Mouse (Mus musculus): ENCODE measurements around the gene Cep112.
A peak's percentile ranks its signal among the peaks of the same experiment; 100 is the strongest.
"Not testable (repeated sequence)": the region's sequence is repeated elsewhere in the genome, so short reads cannot be mapped to it uniquely, and the experiment has no call there.

Cep112 gene

DNA sequence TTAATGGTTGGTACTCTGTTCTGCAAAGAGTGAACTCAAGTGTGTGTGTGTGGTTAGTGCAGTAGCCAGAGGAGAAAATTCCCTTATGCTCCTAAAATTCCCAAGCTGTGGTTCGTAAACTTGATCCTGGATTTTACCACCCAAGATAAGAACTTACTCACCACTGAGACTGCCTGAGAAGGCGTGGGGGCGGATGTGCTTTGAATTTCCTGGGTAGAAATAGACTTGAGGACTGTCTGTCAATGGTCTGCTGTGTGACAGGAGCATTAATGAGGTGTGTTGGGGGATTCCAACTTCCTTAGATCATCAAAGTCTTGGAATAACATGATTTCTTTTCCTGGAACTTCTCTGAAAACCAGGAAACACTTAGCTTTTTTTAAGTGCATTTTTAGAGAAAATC is 374.7 kb downstream of the Cep112 start:
- DNase-seq (ENCODE audit: low read depth, low spot score) = peak; percentile 7

DNA sequence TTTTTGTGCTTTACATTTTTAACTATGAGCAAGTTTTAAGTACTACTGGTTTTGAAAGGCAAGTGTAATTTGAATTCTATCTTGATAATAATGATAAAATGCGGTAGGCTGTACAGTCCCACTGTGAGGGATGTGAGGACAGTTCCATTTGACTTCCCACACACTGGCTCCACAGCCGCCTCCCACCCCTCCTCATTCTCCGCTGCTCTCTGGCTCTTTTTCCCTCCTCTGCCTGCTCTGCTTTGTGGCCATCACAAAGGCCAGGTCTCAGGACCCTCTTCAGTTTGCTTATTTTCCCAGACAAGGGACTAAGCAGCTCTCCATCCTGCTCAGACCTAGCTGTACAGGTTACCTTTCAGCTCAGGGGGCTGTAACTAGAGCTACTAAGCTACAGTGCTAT is 379.0 kb downstream of the Cep112 start:
- no peak for DNase-seq (ENCODE audit: low read depth, low spot score)

DNA sequence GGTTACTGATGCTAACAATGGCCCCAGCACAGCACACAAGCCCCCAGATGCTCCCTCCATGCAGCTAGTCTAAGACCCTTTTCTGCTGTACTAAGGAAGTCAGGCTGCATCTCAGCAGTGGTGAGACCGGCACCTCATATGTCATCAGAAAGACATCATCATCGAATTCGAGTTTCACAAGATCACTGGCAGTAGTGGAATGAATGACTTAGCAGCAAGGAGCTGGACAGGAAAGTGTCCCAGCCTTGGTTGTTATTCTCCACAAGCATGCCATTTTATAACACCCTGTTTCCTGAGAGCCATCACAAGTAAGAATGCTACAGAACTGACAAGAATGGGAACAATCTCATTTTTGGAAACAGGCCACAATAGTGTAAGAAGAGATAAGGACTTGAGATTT is 381.0 kb downstream of the Cep112 start:
- no peak for DNase-seq (ENCODE audit: low read depth, low spot score)

DNA sequence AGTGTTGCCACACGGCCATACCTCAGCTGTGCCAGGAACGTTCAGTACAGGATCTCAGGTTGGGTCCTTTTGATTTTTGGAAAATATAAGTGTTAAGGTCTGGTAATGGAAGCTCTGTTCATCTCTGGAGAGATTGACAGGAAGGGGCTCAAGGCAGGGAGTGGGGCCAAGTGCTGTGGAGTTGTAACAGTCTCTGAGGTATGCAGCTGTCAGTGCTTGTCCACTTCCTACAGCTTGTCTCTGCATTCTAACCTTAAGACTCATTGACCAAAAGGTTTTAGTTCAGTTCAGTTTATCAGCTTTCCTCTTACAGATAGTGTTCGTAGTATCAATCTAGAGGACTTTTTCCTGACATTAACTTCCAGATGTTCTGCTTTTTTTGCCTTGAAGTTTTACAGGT is 384.6 kb downstream of the Cep112 start:
- DNase-seq (ENCODE audit: low read depth, low spot score) = peak; percentile 8

DNA sequence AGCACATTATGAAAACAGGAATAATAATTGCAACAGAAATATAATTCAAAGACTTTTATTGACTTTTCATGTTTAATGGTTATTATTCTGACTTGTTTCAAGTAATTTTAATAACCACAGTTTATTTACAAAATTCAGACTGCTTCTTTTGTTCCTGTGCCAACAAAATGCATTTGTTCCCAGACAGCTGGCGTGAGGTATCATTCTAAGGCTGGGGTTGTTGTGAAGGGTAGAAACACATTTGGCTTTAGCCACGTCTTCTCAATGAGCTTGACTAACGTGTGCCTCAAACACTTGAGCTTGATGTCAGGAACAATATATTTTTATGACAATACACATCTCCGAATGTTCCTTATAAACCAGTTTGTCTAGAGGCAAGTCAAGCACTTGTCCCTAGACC is 396.8 kb downstream of the Cep112 start:
- DNase-seq (ENCODE audit: low read depth, low spot score) = no peak

DNA sequence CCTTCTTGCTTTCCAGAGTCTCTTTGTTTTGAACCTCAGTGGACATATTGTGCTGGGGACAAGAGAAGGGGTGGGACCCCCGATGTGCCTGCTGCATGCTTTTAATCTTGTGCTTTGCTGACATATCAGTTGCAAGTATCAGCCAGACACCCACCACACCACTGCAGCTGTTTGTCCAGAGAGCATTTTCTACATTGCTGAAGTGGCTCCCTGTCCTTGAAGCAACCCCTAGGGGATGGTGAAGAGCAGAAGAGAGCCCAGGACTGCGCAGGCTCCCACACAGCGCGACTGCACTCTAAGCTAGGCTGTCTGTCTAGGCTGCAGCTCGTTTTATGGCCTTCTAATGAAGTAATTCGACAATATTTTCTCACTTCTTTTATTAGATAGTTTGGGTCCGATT is 397.3 kb downstream of the Cep112 start:
- DNase-seq (ENCODE audit: low read depth, low spot score) = no peak

DNA sequence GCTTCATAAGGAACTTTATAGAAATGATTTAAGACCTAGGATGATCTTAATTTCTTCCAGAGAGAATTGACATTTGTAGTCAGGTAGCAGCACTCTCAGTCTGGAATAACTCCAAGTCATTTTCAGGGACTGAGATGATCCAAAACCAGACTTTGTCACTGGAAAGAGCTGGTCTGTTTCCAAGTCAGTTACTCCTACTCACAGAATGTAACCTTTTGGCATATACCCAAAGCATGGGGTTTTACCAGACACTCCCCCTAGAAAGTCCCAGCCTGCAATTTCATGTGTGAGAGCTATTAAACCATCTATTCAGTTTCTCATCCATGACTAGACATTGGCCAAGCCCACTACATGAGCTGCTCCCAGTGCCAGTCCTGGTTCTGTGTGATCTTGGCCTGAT is 402.3 kb downstream of the Cep112 start:
- no peak for DNase-seq (ENCODE audit: low read depth, low spot score)

DNA sequence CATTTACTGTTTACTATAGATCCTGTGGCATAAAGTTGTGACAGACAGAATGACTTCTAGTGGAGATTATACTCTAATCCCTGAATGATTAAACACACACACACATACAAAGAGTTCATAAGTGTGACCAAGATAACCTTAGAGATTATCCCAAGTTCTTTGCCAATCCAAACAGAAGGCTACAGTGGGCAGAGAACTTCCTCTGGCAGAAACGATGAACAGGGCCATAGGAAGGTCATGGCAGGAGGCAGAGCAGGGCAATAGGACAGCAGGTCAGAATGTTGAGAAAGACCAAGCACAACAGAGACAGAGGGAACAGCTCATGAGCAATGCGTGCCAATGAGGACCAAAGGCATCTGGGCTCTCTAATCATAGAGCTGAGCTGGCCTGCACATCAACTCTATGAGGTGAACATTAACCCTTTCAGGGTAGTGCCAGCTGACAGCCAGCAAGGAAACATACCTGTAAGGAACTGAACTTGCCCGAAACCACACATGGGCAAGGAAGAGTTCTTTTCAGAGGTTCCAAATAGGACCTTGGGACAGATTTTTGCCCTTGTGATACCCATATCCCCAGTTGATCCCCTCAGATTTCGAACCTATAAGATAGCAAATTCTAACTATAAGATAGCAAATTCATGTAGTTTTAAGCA is 403.5 kb downstream of the Cep112 start:
- no peak for DNase-seq (ENCODE audit: low read depth, low spot score)

DNA sequence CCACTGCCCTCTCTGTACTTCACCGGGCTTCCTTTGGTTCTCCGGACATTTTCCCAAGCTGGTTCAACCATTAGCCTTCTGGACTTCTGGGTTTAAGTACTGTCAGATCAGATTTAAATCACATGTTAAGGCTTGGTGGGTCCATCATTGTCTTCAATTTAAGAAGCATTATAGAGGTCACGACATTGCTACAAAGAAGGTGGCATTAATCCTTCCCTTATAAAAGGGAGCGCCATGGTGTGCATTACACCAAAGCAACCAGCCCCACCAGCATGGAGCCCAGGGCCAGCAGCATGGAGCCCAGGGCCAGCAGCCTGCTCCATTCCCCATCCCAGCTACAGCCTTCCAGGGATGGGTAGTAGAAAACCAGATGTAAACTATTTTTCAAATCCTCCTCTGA is 411.7 kb downstream of the Cep112 start:
- DNase-seq (ENCODE audit: low read depth, low spot score) = no peak

DNA sequence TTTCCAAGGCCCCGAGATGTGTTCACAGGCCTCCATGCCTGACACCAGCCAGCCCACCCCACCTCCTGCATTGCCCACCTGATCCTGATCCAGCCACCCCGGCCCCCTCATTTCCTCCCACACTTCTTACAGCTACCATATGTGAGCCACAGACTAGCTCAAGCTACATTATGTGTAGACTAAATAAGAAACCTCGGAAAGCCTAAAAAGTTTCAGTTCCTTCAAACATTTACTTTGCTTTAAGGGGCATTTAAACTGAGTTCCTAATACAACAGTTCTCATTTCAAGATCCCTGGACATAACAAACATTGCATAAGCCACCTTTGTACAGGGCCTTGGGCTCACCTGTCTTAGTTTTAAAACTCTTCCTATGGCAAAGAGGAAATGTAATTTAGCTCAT is 415.2 kb downstream of the Cep112 start:
- no peak for DNase-seq (ENCODE audit: low read depth, low spot score)

DNA sequence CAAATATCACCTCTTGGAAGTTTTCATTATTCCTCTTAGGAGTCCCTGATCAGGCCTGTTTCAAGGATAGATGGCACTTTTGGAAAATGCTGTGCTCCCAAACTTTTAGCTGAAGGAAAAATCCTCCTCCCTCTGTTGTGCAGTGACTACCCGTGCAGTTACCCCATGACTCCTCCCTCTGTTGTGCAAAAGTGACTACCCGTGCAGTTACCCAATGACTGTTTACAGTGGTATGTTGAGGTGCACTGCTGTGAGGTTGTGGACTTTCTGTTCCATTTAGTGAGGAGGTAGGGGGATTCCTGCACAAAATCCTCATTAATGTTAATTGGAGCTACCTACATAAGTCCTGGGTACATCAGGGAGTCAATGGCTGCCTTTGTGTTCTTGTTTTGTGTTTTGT is 417.8 kb downstream of the Cep112 start:
- no peak for DNase-seq (ENCODE audit: low read depth, low spot score)

DNA sequence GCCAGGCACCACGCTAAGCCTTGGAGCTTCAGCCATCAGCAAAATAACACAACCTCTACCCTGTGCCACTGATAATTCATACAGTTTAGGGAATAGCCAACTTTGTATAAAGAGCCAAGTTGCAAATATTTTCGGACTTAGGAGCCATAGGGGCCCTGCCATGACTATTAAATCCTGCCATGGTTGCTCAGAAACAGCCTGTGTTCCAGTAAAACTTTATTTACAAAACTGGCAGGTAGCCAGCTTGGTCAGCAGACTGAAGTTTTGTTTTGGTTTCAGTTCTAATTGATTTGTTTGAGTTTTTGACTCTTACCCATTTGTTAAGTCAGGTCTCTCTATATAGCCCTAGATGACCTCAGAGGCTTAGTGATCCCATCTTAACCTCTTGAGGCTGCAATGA is 421.0 kb downstream of the Cep112 start:
- DNase-seq (ENCODE audit: low read depth, low spot score) = no peak

DNA sequence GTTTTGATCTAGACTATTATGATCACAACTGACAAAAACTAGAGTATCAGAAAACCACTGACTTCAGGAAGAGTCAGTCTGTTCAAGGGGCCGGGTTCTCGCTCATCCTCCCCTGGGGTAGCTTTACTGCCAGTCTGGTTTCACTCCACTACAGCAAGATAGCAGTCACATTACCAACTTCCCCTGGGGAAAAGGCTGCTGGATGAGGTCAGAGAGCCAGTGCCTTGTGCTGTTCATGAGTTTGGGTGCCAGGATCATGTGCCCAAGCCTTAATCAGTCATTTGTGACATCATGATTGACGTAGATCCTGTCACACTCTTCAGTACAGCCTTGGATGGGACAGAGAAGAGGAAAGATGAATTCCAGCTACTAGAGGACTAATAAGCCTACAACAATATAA is 421.5 kb downstream of the Cep112 start:
- no peak for DNase-seq (ENCODE audit: low read depth, low spot score)

DNA sequence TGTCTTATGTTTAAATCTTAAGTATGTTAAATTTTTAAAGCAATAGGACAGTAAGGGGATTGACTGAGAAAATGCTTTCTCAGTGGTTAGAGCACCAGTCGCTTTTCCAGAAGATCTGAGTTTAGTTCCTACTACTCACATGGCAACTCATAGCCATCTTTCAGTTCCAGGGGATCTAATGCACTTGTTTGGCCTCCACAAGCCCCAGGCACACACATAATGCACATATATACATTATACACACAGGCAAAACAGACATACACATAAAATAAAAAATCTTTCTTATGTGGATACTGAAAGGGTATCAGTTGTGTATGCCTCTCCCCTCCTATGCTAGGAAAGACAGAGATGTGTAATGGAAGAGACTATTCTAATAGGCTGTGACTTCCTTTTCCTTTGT is 426.8 kb downstream of the Cep112 start:
- no peak for DNase-seq (ENCODE audit: low read depth, low spot score)

DNA sequence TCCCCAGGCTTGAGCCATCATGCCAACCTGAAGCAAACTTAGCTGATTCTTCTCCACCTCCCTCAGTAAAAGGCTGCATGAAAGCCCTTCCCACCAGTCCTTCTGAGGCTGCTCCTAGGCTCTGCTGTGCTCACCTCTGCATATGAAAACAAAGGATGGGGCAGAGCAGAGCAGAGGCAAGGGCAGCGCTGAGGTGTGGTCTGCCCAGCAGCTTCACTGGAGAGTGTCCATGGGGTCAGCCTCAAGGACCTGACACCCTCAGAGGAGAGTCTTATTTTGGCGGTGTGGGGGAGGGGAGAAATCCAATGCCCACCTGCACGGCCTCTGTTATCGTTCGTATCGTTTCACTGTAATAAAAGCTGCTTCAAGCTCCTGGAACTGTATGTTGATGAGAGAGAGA is 432.3 kb downstream of the Cep112 start:
- DNase-seq (ENCODE audit: low read depth, low spot score) = no peak

DNA sequence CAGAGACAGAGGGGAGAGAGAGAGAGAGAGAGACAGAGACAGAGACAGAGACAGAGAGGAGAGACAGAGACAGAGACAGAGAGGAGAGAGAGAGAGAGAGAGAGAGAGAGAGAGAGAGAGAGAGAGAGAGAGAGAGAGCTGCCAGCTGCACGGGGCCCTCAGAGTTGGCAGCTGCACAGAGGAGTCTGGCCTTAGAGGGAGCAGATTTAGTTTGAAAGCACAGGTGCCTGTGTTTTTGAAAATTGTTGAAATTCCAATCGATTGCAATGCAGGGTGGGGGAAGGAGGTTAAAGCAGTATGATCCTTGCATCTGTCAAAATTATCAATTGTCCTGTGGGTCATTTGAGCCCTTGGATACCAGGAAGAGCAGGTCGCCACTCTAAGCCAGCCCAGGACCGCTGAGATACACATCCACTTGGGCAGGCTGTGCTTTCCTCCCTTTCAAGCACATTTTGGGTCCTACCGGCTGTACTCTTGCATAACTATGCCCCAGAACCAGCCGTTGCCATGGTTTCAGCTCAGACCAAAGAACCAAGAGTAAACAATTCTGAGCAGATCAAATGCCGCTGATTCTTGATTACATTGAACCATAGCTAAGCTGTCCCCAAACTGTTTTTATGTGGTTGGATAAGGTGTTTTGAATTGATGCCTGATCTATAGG is 432.8 kb downstream of the Cep112 start:
- no peak for DNase-seq (ENCODE audit: low read depth, low spot score)

DNA sequence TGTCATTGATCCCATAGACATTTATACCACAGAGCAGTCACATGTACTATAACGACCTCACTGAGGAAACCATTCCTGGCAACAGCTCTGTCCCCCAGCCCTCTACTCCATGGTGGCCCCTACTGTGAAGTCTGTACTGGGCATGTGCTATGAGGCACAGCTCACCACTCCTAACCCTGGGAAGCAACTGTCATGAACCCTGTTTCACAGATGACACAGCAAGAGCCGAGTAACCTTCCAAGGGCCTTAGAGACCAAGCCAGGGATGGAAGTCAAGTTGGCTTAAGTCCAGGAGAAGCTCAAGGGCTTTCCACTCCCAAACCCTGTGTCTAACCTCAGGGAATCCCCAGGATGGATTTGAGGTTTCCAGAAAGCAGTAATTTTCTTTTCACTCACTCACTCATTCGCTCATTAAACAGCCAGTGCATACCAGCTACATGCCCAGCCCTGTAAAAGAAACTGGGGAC is 433.4 kb downstream of the Cep112 start:
- DNase-seq (ENCODE audit: low read depth, low spot score) = no peak

DNA sequence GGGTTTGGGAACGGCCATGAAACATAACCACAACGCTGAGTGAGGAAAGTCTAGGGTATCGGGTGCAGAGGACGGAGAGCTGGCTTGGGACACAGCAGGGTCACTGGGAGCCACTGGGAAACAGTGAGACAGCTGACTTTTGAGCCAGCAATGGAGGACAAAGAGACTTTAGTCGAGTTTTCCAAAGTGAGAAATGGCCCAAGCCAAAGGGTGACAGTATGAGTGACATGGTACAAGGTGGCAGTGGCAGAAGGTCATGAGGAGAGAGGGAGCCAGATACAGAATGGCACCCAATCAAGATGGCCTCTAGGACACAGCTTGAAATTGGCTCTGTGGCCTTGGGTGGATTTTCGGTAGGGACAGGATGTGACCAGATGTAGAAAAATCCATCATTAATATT is 433.9 kb downstream of the Cep112 start:
- no peak for DNase-seq (ENCODE audit: low read depth, low spot score)

DNA sequence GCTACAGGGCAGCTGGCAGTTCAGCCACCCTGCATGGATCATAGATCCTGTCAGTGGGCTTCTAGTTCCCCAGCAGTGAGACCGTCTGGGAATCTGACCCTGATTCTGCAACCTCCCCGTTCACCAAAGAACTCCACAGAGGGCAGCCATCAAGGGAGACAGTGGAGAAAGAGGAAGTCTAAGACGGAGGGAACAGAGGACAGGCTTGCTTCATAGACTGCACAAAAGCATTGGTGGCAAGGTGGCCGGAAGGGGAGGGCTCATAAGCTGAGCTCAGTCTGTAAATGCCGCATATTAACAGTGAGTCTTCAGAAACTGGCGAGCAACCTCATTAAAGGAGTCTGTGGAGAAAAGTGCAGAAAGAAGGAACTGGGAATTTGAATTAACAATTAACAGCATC is 437.4 kb downstream of the Cep112 start:
- no peak for DNase-seq (ENCODE audit: low read depth, low spot score)

DNA sequence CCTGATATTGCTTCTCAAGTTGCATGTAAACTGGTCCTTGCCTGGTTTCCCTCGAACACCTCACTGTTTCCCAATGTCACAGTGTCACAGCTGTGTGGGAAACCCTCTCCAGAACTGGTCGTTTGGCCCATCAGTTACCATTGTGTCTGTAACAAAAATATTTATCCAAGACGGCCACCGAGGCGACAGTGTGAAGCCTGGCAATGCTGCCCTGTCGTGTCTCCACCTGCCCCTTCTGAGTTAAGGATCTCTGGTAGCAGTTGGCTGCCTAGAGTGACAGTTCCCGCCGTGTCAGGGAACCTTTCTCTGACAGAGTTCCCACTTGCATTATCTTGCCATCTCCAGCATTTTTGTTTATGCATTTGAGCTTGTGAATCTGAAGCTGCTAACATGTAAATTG is 440.8 kb downstream of the Cep112 start:
- DNase-seq (ENCODE audit: low read depth, low spot score) = no peak

DNA sequence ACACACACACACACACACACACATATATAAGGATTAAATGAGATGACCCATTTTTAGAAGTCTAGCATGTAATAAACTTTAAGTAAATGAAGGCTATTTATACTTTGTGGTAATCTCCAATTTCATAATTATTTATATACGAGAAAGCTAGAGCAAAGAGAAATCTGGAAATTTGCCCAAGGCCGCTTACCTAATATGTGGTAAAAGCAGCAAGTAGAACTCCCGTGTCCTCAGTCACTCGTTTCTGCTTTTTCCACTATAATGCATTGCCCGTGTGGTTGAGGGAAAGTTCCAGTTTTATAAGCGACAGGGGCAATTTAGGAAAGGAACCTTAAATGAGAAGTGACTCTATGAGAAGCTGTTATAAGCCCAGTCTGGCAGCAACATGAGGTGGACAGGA is 442.5 kb downstream of the Cep112 start:
- DNase-seq (ENCODE audit: low read depth, low spot score) = no peak

DNA sequence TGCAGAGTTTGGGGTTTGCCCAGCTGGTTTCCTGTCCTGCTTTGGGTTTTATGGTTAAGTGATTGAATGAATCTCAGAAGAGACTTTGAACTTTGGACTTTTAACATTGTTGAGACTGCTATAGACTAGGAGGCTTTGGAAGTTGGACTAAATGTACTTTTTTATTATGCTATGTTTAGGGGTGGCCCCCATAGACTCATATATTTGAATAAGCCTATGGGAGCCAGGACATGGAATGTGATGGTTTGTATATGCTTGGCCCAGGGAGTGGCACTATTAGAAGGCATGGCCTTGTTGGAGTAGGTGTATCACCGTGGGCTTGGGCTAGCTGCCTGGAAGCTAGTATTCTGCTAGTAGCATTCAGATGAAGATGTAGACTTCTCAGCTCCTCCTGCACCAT is 446.3 kb downstream of the Cep112 start:
- DNase-seq (ENCODE audit: low read depth, low spot score) = not testable (repeated sequence)

DNA sequence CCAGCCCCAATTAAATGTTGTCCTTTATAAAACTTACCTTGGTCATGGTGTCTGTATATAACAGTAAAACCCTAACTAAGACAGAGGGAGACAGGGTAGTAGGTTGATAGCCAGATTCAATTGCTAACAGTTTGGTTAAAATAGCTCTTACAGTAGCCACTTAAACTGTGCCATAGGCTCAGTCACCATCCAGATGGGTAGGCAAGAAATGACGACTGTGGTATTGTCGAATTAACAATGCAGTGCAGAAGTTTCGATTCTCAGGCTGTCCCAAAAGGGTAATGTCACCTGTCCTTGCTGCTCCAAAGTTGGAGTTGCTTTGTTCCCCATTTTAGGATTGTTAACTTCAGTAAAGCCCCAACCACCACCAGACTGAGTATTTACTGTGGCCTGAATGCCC is 446.8 kb downstream of the Cep112 start:
- no peak for DNase-seq (ENCODE audit: low read depth, low spot score)

Data from 3T3-L1 (cell line).